Mouse (Mus musculus) small intestine, adult 2 months (tissue): ENCODE measurements around the gene Dock8.

Experiments
- CTCF ChIP-seq: fragments of 200-500 bp; IDR thresholded peaks from 2 replicates; pipeline ENCODE4 v1.5.1; 2012; ENCODE audit warnings: low read depth, mild to moderate bottlenecking, control low read depth, inconsistent platforms, low read length, moderate library complexity, mixed read lengths; ENCODE audit not compliant: insufficient replicate concordance, insufficient read length; ENCODE audit errors: extremely low read depth
- POLR2A ChIP-seq: fragments of 200-500 bp; IDR thresholded peaks from 2 replicates; pipeline ENCODE4 v1.6.1; 2012; ENCODE audit warnings: low read depth, mild to moderate bottlenecking, control low read depth, inconsistent platforms, low read length, moderate library complexity

- TF ChIP-seq CTCF: no peak
- no peak for TF ChIP-seq POLR2A
These were observed 123.7 kb downstream of the Dock8 start for GRCm38 (mm10) chr19:25123031-25123430.
